Mouse (Mus musculus) lung, postnatal 14 days (tissue): ENCODE measurements at regions not wholly inside any gene's neighbourhood (a gene's known extent, or its start where the extent isn't known, plus 50 kb on each side); places are given as distances from the start of the nearest gene placed in this dataset.

Experiments
- DNase-seq: peaks from one replicate; pipeline ENCODE4 v3.0.0; 2021

- DNase-seq: no peak
Measured at GRCm38 (mm10) chr19:59784401-59785046, 158.9 kb downstream of the Rab11fip2 start.

- DNase-seq: no peak
Measured at GRCm38 (mm10) chr19:59831304-59831703, 112.2 kb downstream of the Rab11fip2 start.

GRCm38 (mm10) chr19:59837138-59837537, 106.3 kb downstream of the Rab11fip2 start:
- no peak for DNase-seq

- no peak for DNase-seq
Measured at GRCm38 (mm10) chr19:59837628-59838027, 105.8 kb downstream of the Rab11fip2 start.

- peak; percentile 39 for DNase-seq
Measured at GRCm38 (mm10) chr19:59844270-59844669, 99.2 kb downstream of the Rab11fip2 start.

GRCm38 (mm10) chr19:59846807-59847206, 96.6 kb downstream of the Rab11fip2 start:
- DNase-seq: no peak

- DNase-seq: no peak
Measured at GRCm38 (mm10) chr19:59850696-59851095, 92.8 kb downstream of the Rab11fip2 start.

- no peak for DNase-seq
Measured at GRCm38 (mm10) chr19:59852011-59852738, 91.3 kb downstream of the Rab11fip2 start.
